Mouse (Mus musculus): ENCODE measurements at regions not wholly inside any gene's neighbourhood (a gene's known extent, or its start where the extent isn't known, plus 50 kb on each side); places are given as distances from the start of the nearest gene placed in this dataset.

- TF ChIP-seq CTCF (IDR thresholded peaks at IDR 0.05; ENCODE audit: extremely low read depth, insufficient read depth, insufficient read length, insufficient replicate concordance) (no peak), POLR2A (IDR thresholded peaks at IDR 0.05; ENCODE audit: low read depth, low read length) (no peak)
Measured at GRCm38 (mm10) chr13:37678251-37678650, 99.9 kb upstream of the Rreb1 start.
